Mouse (Mus musculus) testis, postnatal 10 days (tissue): ENCODE measurements at regions not wholly inside any gene's neighbourhood (a gene's known extent, or its start where the extent isn't known, plus 50 kb on each side); places are given as distances from the start of the nearest gene placed in this dataset.

Experiments used
- DNase-seq: peaks from one replicate; pipeline ENCODE4 v3.0.0; 2021; ENCODE audit warnings: low spot score

DNA sequence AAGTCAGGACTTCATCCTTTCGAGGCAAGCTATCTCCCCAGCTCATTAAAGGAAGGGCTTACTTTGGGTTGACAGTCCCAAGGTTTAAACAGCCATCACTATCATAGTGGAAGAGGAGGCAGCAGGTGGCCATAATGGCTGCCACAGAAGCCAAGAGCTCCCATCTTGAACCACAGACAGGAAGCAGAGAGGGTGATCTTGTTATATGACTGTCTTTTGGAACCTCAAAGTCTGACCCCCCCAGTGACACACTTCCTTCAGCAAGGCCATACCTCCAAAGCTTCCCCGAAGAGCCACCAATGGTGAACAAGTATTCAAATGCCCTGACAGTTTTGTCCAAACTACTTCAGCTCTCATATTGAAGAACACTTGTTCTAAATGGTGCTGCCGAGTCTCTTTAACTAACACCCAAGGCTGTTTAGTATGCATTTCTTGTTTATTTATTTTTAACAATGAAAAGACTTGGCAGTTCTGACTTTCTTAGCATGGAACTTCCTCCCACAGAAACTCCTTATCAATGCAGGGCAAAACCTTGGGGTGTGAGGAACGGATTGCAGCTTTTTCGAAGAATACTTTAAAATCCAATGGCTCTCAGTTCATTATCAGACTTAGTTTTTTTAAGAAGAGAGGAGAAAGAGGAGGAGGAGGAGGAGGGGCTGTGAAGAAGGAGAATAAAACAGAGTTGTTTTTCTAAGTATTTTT is 79.8 kb upstream of the Tnik start:
- peak; percentile 23 for DNase-seq

DNA sequence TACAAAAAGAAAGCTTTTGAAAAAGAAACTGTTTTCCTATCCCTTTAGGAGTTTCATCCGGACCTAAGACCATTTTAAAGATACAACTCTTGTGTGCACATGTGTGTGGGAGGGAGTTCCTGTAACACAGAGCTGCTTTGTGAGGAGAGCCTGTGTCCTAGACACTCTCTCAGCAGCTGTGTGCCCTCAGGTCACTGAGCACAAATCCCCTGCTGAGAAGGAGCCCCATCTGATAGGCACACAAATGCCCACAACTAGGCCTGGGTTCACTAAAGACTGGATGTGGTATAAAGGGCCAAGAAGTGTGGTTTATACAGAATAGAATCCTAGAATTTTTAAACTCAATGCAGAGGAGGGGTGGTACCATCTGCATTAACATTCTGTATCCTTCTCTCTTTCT is 77.5 kb upstream of the Tnik start:
- DNase-seq, result peak; percentile 32

DNA sequence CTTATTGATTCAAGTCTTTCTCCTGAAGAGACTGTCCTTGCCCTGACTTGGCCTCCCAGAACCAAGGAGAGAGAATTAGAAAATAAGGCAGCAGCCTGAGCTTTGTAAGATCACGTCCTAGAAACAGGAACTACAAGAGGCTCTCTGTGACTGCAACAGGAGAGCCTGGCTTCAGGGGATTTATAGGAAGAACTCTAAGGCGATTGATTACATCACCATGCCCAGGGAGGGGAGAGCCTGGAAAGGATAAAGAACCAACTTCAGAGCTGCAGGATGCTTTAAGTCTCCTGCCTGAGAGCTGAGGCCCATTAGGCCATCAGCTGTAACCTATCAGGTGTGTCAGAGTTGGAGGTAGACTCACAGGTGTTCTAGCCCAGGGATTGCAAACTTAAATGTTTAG is 77.1 kb upstream of the Tnik start:
- peak; percentile 25 for DNase-seq

DNA sequence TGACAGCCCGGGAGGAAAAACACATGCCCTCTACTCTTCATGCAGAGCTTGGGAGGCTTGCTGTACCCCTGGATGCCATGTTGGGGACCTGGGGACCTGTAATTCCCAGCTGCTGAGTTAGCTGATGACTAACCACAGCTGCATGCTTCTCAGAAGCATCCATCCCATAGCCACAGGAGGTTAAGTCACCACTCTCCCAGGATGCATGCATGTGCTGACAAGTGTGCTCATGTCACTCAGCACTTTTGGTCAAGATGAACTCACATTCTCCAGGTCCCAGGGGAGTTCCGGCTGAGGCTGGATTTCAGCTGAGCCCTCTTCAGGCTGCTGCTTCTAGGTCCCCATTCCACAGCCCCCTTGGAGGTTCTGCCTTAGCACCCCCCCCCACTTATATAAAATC is 73.6 kb upstream of the Tnik start:
- DNase-seq, result peak; percentile 36

DNA sequence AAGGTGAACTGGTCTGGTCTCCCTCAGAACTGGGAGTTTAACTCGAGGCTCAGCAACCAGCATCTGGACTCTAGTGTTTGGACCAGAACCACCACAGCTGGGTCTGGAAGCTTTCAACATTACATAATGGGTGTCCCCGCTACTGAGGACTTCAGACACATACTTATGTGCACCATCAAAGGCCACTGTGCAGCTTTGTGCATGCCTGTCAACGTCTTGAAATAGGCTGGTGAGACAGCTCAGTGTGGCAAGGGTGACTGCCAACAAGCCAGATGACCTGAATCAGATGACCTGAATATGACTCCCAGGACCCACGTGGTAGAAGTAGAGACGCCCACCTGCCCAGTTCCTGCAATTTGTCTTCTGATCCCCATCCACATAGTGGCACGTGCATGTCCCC is 72.8 kb upstream of the Tnik start:
- DNase-seq, result peak; percentile 26

DNA sequence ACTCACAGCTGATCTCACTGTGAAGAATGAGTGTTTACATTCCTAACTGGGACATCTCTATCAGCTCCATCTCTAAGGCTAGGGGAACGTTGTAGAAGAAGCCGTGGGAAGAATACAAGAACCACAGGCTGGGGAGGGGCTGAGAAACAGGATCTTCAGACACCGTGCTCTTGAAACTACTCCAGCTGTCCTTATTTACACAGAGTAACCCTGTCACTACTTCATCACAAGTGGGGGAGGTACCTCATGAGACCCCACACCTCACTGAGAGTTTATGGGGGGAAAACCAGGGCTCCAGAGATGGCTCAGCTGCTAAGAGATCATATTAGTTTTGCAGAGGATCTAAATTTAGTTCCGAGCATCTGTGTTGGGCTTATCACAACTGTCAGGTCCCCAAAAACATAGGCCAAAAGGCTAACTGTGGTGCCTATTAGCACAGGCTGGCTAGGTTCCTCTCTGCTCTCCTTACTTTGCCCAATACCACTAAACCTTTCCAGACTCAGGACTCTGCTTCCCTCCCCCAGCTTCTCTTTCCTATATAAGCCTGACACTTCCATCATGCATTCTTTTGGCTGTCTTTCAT is 68.5 kb upstream of the Tnik start:
- DNase-seq, result peak; percentile 16

DNA sequence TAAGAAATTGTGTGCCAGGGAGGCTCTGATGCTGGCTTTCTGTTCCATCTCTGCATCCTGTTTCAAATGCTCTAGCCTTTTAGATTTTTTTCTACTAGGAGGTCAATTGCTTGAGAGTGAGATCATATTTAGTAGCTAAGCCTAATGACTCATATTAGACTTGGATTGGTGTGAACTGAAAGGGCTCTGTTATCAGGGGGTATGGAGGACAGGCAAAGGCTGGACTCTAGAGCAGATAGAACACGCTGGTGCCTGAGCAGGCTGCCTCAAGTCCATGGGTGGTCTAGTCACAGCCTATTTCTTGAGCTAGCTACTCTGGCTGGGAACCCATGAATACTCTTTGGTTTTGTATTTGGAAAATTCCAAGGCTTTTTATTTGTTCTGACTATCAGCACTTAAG is 66.2 kb upstream of the Tnik start:
- DNase-seq, result peak; percentile 19

DNA sequence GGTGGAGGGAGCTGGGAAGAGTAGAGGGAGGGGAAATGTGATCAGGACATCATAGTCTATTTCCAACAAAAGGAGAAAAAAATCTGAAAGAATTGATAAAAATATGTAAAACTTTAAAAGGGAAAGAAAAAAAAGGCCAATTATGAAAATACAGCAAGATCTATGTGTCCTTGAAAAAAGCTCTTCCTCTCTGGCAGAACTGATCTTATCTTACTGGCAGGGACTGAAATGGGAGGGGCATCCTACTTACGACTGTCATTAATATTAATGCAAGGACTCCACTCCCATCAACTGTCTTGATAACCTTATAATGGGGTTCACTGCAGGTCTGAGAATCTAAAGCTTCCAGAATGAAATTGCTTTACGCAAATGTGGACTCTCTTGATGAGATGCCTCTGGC is 53.7 kb upstream of the Tnik start:
- DNase-seq, result no peak

DNA sequence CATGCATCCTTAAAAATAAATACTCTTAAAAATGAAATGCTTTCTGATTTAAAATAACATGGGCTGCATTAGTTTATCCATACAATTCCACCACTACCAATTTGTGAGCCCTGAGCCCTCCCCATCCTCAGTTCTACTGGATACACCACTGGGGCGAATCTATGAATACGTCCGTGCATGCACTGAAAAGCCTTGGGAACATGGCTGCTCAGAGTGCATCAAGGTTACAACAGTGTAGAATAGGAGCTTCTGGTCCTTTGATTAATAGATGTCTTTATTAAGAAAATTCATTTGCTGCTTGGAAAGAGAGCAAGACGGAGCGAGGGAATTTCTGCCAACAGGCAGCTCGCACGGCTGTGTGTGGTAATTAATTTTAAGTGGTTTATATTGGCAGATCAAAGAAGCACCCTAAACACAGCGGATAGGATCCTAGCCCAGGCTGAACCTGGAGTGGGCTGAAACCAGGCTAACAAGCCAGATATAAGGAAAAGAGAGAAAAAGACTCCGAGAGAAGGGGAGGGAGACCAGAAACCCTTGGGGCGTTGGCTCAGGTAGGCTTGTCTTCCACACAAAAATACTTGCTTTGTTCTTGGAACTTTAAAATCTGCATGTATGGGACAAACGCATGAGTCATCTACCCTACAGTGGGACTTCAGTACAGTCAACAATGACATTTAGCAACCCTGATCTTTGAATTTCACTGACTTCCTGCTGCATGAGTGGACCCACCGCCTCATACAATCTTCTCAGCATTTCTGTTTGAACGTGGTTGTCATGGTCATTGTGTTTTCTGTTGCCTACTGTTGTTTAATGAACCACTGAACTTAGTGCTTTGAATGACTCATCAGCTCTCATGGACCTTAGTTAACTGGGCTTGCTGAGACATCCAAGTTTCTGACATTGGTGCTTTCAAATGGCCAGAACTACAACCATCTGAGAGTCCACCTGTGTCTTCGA is 51.9 kb upstream of the Tnik start:
- DNase-seq, result peak; percentile 12
